Mouse (Mus musculus) testis, adult 2 months (tissue): ENCODE measurements at regions not wholly inside any gene's neighbourhood (a gene's known extent, or its start where the extent isn't known, plus 50 kb on each side); places are given as distances from the start of the nearest gene placed in this dataset.

Experiments
- H3K27ac ChIP-seq: fragments of 200-500 bp; 2 replicates; pipeline ENCODE4 v1.5.1; 2012; ENCODE audit warnings: low read depth, low read length; ENCODE audit not compliant: control insufficient read depth, insufficient read depth
- H3K27me3 ChIP-seq: fragments of 200-500 bp; 2 replicates; pipeline ENCODE4 v1.6.1; 2012; ENCODE audit warnings: mild to moderate bottlenecking, low read length, moderate library complexity; ENCODE audit not compliant: control insufficient read depth, insufficient read depth
- H3K36me3 ChIP-seq: fragments of 200-500 bp; 2 replicates; pipeline ENCODE4 v1.6.1; 2012; ENCODE audit warnings: mild to moderate bottlenecking, low read length; ENCODE audit not compliant: control insufficient read depth, insufficient read depth
- H3K4me1 ChIP-seq: fragments of 200-500 bp; 2 replicates; pipeline ENCODE4 v1.6.1; 2012; ENCODE audit warnings: low read length; ENCODE audit not compliant: control insufficient read depth, insufficient read depth
- H3K4me3 ChIP-seq: fragments of 200-500 bp; 2 replicates; pipeline ENCODE4 v1.5.1; 2012; ENCODE audit warnings: low read depth, mild to moderate bottlenecking, low read length, moderate library complexity, mixed read lengths; ENCODE audit not compliant: control insufficient read depth
- CTCF ChIP-seq: fragments of 200-500 bp; IDR thresholded peaks from 2 replicates; pipeline ENCODE4 v1.5.1; 2012; ENCODE audit warnings: low read depth, mild to moderate bottlenecking, inconsistent platforms, low read length, moderate library complexity; ENCODE audit not compliant: control insufficient read depth, insufficient read depth, insufficient replicate concordance
- POLR2A ChIP-seq: fragments of 200-500 bp; IDR thresholded peaks from 2 replicates; pipeline ENCODE4 v1.6.1; 2012; ENCODE audit warnings: low read depth, mild to moderate bottlenecking, inconsistent platforms, low read length, moderate library complexity; ENCODE audit not compliant: control insufficient read depth

DNA sequence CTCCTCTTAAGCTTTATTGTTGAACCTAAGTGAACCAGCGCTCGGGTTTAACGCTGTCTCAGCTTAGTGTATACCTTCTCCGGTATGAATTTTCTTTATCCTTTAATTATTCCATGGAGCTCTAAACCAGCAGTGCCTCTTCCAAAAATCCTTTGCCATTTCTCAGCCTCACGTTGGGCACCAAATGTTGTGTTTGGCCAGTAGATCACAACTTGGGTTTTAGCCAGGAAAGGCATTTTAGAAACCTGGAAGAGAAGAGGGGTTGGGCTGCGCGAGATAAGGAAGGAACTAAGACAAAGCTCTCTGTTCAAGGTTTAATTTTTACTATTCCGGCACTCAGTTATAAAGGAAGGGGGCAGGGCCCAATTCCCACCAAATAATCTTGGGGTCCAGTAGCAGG, 61.9 kb upstream of the Gm14444 start:
- Histone ChIP-seq H3K27ac (no peak overlapping the region), H3K36me3 (no peaks in the 10 kb centered on the region), H3K4me3 (no peak overlapping the region), H3K4me1 (no peaks in the 10 kb centered on the region), H3K27me3 (no peaks in the 10 kb centered on the region)
- TF ChIP-seq CTCF (no peak), POLR2A (no peak)
